Mouse (Mus musculus): ENCODE measurements at regions not wholly inside any gene's neighbourhood (a gene's known extent, or its start where the extent isn't known, plus 50 kb on each side); places are given as distances from the start of the nearest gene placed in this dataset.

DNA sequence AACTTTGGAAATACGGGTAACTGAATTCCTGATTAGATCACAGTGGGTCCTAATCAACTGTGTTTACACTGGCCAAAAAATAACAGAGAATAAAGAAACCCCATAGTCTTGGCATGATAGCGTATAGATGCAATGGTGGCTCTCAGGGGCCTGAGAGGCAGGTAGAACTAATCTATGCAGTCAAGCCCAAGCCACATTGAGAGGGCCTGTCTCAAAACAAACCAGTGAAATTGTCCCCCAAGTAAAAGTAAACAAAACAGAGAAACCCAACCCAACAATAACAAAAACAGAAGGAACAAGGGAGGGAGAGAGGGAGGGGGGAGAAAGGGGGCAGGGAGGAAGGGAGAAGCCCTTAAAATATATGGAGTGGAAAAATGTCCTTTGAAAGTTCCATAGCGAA, 422.2 kb downstream of the Gja1 start:
- TF ChIP-seq EP300 (IDR thresholded peaks at IDR 0.05; ENCODE audit: low read depth): no peak
- TF ChIP-seq CTCF (IDR thresholded peaks at IDR 0.05; ENCODE audit: low read depth): no peak
